Mouse (Mus musculus) adrenal gland, adult 2 months (tissue): ENCODE measurements at regions not wholly inside any gene's neighbourhood (a gene's known extent, or its start where the extent isn't known, plus 50 kb on each side); places are given as distances from the start of the nearest gene placed in this dataset.

ENCODE experiments used
- DNase-seq: peaks from one replicate; pipeline ENCODE4 v3.0.0; 2021

DNA sequence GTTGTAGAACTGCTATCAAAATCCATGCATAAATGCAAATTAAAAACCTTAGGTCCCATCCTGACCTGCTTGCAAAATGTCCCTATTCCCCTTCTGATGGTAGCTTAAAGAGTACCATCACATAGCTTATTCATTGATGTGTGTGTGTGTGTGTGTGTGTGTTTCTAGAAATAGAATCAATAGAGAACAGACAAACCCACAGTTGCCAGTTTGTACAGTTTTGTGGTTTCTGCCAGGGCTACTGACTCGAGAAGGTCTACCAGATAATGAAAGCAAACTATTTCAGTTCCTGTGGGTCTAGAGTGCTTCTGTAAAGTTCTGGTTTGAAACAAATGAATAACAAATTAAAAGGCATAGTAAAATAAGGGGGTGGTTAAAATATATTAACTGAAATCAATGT, 391.5 kb upstream of the Mef2c start:
- DNase-seq = no peak

- DNase-seq = no peak
These were observed 391.1 kb upstream of the Mef2c start for GRCm38 (mm10) chr13:83112741-83113140.

DNA sequence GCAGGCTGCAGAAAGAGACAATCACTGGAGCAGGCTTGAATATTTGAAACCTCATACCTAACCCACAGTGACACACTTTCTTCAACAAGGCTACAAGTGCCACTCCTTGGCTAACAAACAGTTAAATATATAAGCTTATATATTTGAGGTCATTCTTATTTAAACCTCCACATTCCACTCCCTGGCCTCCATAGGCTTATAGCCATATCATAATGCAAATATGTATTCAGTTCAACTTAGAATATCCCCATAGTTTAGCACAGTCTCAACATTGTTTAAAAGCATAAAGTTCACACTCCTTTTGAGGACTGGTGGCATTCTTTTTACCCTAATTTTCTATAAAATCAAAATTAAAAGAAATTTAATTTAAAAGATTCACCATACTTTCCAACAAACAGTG, 390.0 kb upstream of the Mef2c start:
- no peak for DNase-seq

GRCm38 (mm10) chr13:83114401-83114800, 389.4 kb upstream of the Mef2c start:
- DNase-seq = no peak

GRCm38 (mm10) chr13:83115691-83116090, 388.1 kb upstream of the Mef2c start:
- no peak for DNase-seq

DNA sequence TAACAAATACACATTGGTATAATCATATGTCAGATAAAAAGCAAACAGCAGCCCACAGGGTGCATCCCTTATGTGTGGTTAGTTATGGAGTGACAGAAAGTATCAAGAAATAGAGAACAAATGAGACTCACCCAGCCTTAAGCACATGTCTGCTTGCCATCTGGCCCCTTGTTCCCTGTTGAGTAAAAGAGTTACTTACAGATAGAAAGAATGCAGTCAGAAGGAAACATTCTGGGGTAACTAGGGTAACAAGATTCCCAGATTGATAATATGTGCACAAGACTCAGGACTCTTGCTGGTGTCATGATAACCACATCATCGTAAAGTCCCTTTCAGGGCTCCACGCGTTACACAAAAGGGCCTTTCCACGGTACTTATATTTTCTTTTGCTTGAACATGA, 383.5 kb upstream of the Mef2c start:
- DNase-seq = no peak

DNA sequence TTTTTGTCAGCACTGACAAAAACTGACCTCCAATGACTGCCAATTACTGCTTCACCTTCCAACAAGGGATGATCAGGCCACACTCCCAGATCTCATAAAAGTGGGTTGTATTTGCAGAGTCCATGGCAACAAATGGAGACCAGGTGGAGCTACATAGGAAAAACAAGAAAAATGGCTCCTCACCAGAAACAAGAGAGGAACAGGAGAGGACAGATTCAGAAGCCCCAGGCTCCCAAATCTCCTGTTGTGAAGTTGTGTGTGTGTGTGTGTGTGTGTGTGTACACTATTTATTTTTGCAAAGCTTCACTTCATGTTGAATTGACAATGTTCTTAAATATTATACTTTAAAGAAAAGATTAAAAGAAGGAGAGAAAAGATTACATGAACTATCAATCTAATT, 380.2 kb upstream of the Mef2c start:
- DNase-seq = no peak

GRCm38 (mm10) chr13:83124651-83125050, 379.2 kb upstream of the Mef2c start:
- no peak for DNase-seq

DNA sequence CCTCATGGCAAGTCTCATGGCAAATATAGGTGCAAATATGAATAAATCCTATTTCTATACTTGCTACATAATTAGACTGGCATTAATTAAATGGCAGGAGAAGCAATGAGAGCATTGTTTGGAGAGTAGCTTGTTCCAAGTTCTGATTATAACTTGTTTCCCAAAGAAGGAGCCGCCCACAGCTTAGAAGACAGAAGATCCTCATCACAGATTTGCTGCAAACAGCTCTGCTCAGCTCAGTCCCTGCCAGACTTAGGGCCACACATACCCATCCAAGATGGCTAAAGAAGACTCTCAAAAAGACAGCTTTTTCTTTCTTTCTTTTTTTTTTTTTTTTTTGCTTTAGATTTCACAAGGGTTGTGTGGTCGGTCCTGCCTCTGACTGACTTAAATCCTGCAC, 377.4 kb upstream of the Mef2c start:
- DNase-seq = no peak

DNA sequence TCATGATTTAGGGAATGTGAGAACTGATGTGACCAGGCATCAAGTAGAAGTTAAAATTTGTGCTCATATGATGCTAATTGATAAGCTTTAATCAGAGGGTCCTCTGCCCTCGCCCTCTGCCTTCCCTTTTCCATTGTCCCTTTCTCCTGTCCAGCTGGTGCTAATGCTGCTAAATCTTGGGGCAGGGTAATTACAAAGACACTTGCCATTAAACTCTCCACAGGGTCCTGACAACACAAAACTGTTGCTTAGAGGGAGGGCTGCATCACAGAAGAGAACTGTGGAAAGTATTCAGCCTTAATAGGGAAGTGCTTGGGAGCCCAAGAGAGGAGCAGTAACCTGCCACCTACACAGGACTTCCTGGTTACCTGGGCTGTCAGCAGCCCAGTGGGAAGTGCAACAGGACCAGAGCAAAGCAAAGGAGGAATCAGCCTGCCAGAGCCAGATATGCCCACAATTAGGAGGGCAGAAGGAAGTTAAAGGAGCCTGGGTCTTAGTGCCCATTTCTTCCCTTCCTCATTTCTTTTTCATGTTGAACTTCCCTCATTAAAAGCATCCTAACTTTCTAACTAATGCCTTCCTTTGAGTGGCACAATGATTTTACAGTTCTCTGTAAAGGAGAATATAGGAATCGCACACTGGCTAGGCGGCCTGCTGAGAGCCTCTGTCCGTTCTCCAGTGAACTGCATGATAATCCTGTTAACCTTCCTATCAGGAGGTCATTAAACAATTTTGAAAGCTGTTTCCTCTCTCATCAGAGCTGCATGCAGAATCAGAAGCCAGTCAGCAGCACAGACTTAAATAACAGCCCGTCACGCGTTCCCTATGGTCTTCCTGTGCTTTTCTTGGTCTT, 372.5 kb upstream of the Mef2c start:
- DNase-seq = no peak

DNA sequence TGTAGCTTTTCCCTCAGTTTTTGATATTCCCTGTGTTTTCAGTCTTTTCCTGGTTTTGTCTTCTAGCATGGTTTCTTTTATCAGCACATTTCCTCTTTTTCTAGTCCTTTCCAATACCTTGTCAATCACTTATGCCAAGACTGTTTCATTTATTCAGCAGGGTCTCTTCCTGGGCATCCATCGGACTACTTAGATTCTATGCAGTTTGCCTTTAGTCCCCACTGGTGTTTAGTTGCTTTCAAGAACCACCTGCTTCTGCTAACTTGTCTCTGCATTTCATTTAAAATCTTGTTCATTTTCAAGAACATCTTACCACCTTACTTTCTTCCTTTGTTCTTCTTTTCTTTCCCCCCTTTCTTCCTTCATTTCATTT, 371.9 kb upstream of the Mef2c start:
- DNase-seq = no peak

- DNase-seq = no peak
These were observed 370.9 kb upstream of the Mef2c start for GRCm38 (mm10) chr13:83132671-83133638.

GRCm38 (mm10) chr13:83143316-83143715, 360.5 kb upstream of the Mef2c start:
- DNase-seq = no peak

DNA sequence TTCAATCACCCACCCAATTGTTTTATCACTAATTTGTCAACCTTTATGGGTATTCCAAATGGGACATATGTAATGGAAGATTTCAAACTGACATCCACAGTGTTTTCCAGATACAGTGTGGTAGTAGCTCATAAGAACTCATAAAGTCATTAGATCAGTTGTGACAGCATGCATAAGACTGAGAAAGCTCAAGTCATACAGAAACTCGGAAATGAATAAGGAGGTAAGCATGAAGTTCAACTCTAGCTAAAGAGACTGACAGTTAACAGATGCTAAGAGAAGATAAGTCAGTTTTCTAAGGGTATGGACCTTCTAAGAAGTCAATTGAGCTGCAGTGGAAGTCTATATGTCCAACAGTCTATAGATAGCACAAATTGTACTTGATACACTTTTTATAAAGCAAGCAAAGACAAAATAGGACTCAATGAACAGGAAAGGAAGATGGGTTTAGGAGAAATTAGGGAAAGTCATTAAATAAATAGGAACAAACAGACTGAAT, 349.2 kb upstream of the Mef2c start:
- DNase-seq = no peak

GRCm38 (mm10) chr13:83159969-83160368, 343.9 kb upstream of the Mef2c start:
- no peak for DNase-seq

GRCm38 (mm10) chr13:83162761-83163160, 341.1 kb upstream of the Mef2c start:
- DNase-seq = no peak

GRCm38 (mm10) chr13:83175086-83175485, 328.7 kb upstream of the Mef2c start:
- no peak for DNase-seq

- DNase-seq = no peak
These were observed 301.7 kb upstream of the Mef2c start for GRCm38 (mm10) chr13:83201931-83202671.

DNA sequence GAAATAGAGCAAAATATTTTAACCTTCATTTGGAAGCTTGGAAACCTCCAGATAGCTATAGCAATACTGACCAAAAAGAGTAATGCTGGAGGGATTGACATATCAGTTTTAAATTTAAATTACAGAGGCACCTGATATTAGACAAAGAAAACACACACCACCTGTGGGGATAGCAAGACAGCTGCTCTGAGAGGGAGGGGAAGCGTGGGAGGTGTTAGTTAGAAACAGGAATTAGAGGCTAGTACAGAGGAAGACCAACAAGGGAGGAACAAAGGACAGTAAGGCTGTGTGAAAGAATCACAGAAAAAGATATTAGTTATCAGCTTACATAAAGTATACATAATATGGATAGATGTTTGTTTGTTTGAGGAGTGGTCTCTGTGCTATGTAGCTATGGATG, 297.2 kb upstream of the Mef2c start:
- no peak for DNase-seq

DNA sequence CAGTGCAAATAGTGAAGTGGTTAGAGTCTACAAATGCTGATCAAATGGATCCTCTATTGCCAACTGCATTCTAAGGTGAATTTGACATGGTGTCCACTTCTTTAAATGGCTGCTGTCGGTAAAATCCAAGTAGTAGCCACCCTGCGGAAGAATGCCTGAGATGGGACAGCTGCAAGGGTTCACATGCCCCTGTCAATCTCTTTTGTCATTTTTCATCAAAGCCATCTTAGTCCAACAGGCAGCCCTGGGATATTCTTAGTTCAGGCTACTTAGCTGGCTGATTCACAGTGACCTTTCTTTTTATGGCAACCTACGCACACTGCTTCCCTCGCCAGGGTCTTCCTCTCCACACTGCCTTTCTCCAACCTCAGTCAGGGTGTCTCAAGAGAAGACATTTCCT, 296.3 kb upstream of the Mef2c start:
- DNase-seq = no peak

- DNase-seq = no peak
These were observed 295.7 kb upstream of the Mef2c start for GRCm38 (mm10) chr13:83208111-83208510.

DNA sequence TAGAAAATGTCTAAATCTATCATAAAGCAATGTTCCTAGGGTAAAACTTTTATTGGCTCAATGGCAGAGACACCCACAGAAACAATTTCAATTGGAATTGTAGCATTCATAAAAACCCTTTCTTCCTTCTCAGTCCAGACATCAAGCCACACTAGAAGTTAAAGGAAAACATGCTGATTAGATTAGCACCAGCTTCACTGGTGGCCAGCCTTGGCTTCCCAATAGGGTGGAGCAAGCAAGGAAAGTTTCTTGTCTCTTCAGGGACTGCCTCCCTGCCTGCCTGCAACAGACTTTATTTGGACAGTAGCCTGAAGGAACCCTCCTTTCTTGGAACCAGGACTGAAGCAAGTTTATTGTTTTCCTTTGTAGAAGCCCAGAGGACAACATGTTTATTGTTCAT, 289.0 kb upstream of the Mef2c start:
- no peak for DNase-seq
